Mouse (Mus musculus) lung, postnatal 0 days (tissue): ENCODE data around the gene Trim7.

Experiments used
- CTCF ChIP-seq: IDR thresholded peaks from 2 replicates; pipeline ENCODE4 v1.5.1; 2016; ENCODE audit warnings: antibody characterized with exemption, mild to moderate bottlenecking
- EP300 ChIP-seq: IDR thresholded peaks from 2 replicates; pipeline ENCODE4 v1.6.1; 2016; ENCODE audit warnings: antibody characterized with exemption, mild to moderate bottlenecking, control low read depth

GRCm38 (mm10) chr11:48790946-48791345 is 35.0 kb upstream of the Trim7 start:
- no peak for TF ChIP-seq EP300
- no peak for TF ChIP-seq CTCF
